Mouse (Mus musculus): ENCODE measurements around the gene Gm13083. TPM values are rescaled to one million over a fixed set of nuclear protein-coding genes. Genes with fewer than 3 reads are reported as not detected.
"Not testable (repeated sequence)": the region's sequence is repeated elsewhere in the genome, so short reads cannot be mapped to it uniquely, and the experiment has no call there.

Gm13083 gene
- not detected in 2 replicates for polyA plus RNA-seq (2016; fragmentation: Nextera tagmentation; extraction: Ambion mirVana)

DNA sequence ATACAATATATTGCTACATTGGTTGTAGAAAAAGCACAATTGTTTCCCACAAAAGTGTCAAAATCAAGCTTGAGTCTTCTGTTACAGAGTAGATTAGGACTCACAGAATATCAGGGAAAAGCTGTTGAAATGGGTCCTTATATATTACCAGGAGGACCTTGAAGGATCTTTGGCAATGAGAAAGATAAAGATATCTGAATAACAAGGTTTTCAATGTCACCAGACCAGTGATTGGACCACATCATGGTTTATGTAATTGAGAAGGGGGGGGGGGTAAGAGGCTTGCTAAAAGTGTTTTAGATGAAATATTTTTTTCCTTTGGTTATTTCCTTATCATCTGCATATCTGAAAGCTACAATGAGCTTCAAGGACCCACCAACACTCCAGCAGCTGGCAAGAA, at the start of gene Gm13083:
Gene Gm13083, plus strand, starts transcription at position 301 of the 400 bp plus-strand sequence.
- not testable (repeated sequence) for H3K4me3 ChIP-seq; H3K4me1 ChIP-seq; H3K36me3 ChIP-seq; H3K27ac ChIP-seq; H3K27me3 ChIP-seq (ENCODE audit: low read depth, poor library complexity, severe bottlenecking); DNase-seq (ENCODE audit: low spot score); H3K9me3 ChIP-seq (replicated peaks)

DNA sequence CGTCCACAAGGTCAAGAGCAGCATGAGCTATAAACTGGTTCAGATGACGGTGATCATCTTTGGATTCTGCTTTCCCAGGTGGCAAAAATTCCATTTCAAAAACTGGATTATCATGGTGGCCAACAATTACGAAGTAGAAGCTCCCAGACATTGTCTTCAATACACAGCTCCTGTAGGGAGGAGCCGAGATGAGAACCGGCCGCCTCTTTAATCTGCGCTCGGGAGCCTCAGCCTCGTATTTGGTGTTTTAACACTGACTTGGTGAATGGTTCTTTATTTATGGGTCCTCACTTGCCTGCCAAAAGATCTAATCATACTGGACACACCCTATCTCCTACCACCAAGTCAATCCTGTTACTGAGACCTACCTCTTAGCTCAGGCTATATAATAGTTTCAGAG, 2.9 kb upstream of the Gm13083 start:
- 91% methylated on average over 9 of the region's 9 CpGs for WGBS
- H3K4me3 ChIP-seq, result not testable (repeated sequence)

DNA sequence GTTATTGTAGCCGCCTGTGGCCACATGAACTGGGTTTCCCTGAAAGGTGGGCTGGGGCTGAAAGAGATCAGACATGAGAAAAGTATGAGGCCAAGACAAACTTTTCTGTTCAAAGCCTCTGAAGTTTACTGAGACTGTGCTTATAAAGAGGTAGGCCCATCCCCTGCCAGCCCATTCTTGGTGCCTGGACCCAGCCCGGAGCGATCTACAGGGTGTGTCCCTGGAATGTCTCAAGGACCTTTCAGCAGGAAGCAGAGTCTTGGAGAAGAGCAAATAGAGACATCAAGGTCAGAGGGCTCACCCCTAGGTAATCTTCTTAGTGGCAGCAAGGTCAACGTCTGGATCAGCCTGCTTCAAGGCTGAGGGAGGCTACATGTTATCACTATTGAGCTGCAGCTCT, 3.3 kb downstream of the Gm13083 start:
- not testable (repeated sequence) for H3K27ac ChIP-seq; DNase-seq (ENCODE audit: low spot score); H3K4me1 ChIP-seq; H3K9me3 ChIP-seq (replicated peaks); H3K27me3 ChIP-seq (ENCODE audit: low read depth, poor library complexity, severe bottlenecking); H3K4me3 ChIP-seq; H3K36me3 ChIP-seq
- WGBS, result 88% methylated on average over 4 of the region's 4 CpGs

More for the DNA sequence above, 2.9 kb upstream of the Gm13083 start:
- DNase-seq (ENCODE audit: low spot score); H3K9me3 ChIP-seq (replicated peaks); H3K4me1 ChIP-seq; H3K27ac ChIP-seq; H3K27me3 ChIP-seq (ENCODE audit: low read depth, poor library complexity, severe bottlenecking); H3K36me3 ChIP-seq: not testable (repeated sequence)

DNA sequence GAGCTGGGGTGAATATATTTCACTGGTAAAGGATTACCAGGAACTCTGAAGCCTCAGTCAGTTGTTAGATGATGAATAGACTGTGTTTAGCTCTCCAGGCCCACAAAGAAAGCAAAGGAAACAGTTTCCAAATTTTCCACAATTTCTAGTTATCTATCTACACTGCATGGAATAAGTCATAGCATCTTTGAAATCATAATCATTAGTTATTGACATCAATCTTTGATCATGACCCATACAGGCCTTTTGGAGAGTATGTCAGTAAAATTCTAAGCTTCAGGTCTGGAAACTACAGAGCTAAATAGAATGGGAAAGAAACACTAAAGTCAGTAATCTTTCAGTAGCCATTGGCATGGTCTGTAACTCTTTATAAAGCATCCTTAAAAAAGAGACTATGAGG, 42.3 kb downstream of the Gm13083 start, which contains the start of gene Gm13088:
Gene Gm13088, minus strand, starts transcription at position 101 of the 400 bp plus-strand sequence.
- not testable (repeated sequence) for DNase-seq (ENCODE audit: low spot score); H3K27me3 ChIP-seq (ENCODE audit: low read depth, poor library complexity, severe bottlenecking); H3K4me1 ChIP-seq; H3K4me3 ChIP-seq; H3K27ac ChIP-seq; H3K9me3 ChIP-seq (replicated peaks); H3K36me3 ChIP-seq

Other genes with a start within 250 kb of the Gm13083 start
- not detected in 2 replicates for gene Pramel1, start 220.6 kb upstream of the Gm13083 start, polyA plus RNA-seq (2016; fragmentation: Nextera tagmentation; extraction: Ambion mirVana)
- 14.9 and 21.1 TPM in 2 replicates for gene Pramef8, start 202.6 kb upstream of the Gm13083 start, polyA plus RNA-seq (2016; fragmentation: Nextera tagmentation; extraction: Ambion mirVana)
- not detected in 2 replicates for gene Oog4, start 164.7 kb upstream of the Gm13083 start, polyA plus RNA-seq (2016; fragmentation: Nextera tagmentation; extraction: Ambion mirVana)
- not detected in 2 replicates for gene Gm13043, start 103.7 kb upstream of the Gm13083 start, polyA plus RNA-seq (2016; fragmentation: Nextera tagmentation; extraction: Ambion mirVana)
- not detected in 2 replicates for gene Gm13040, start 79.0 kb upstream of the Gm13083 start, polyA plus RNA-seq (2016; fragmentation: Nextera tagmentation; extraction: Ambion mirVana)
- gene BC080695, start 63.3 kb upstream of the Gm13083 start, polyA plus RNA-seq (2016; fragmentation: Nextera tagmentation; extraction: Ambion mirVana), result not detected in 2 replicates
- gene Gm13057, start 63.3 kb upstream of the Gm13083 start, polyA plus RNA-seq (2016; fragmentation: Nextera tagmentation; extraction: Ambion mirVana), result not detected in 2 replicates
- not detected in 2 replicates for gene Gm13088, start 42.2 kb downstream of the Gm13083 start, polyA plus RNA-seq (2016; fragmentation: Nextera tagmentation; extraction: Ambion mirVana)
- not detected in 2 replicates for gene Gm13089, start 87.7 kb downstream of the Gm13083 start, polyA plus RNA-seq (2016; fragmentation: Nextera tagmentation; extraction: Ambion mirVana)
- not detected in 2 replicates for gene Gm13078, start 104.5 kb downstream of the Gm13083 start, polyA plus RNA-seq (2016; fragmentation: Nextera tagmentation; extraction: Ambion mirVana)
- gene Gm13023, start 174.3 kb downstream of the Gm13083 start, polyA plus RNA-seq (2016; fragmentation: Nextera tagmentation; extraction: Ambion mirVana), result not detected in 2 replicates
- gene Gm13084, start 201.1 kb downstream of the Gm13083 start, polyA plus RNA-seq (2016; fragmentation: Nextera tagmentation; extraction: Ambion mirVana), result not detected in 2 replicates
- gene Gm13103, start 231.5 kb downstream of the Gm13083 start, polyA plus RNA-seq (2016; fragmentation: Nextera tagmentation; extraction: Ambion mirVana), result not detected in 2 replicates

All from limb, embryonic 10.5 days (tissue).